Mouse (Mus musculus) erythroblast, embryonic 14.5 days (primary cell): Measurements from ENCODE around the gene Sel1l3. TPM values are rescaled to one million over a fixed set of nuclear protein-coding genes. Genes with fewer than 3 reads are reported as not detected.

Experiments used
- H3K27me3 ChIP-seq: 2 replicates; pipeline ENCODE4 v1.6.1; 2012; ENCODE audit warnings: inconsistent platforms; ENCODE audit not compliant: control insufficient read depth
- H3K36me3 ChIP-seq: 2 replicates; pipeline ENCODE4 v1.6.1; 2012; ENCODE audit warnings: mild to moderate bottlenecking, inconsistent platforms; ENCODE audit not compliant: control insufficient read depth
- H3K4me1 ChIP-seq: 2 replicates; pipeline ENCODE4 v1.6.1; 2012; ENCODE audit warnings: inconsistent platforms; ENCODE audit not compliant: control insufficient read depth
- H3K4me3 ChIP-seq: replicated peaks from 2 replicates; pipeline ENCODE3; 2012; ENCODE audit warnings: moderate library complexity, mild to moderate bottlenecking, inconsistent platforms
- H3K9me3 ChIP-seq: 2 replicates; pipeline ENCODE4 v1.6.1; 2012; ENCODE audit warnings: low read length, inconsistent platforms, mixed read lengths; ENCODE audit not compliant: control insufficient read depth
- GATA1 ChIP-seq: IDR thresholded peaks from 2 replicates; pipeline ENCODE4 v1.6.1; 2012; ENCODE audit warnings: low read length, inconsistent platforms, mixed read lengths
- TAL1 ChIP-seq: IDR thresholded peaks from 3 replicates; pipeline ENCODE4 v1.6.1; 2012; ENCODE audit warnings: low read length, inconsistent platforms, mixed read lengths
- polyA plus RNA-seq: library from polyadenylated mRNA; stranded (reverse); fragments of >175 nt; gene quantifications from 2 replicates; pipeline ENCODE4 v1.2.3, GENCODE M21; 2012

Sel1l3 gene
- polyA plus RNA-seq, 1 experiment = not detected

- TF ChIP-seq TAL1 (no peak), GATA1 (no peak)
- Histone ChIP-seq H3K4me3 (no peak overlapping the region), H3K27me3 (no peaks in the 10 kb centered on the region), H3K36me3 (no peaks in the 10 kb centered on the region), H3K4me1 (no peaks in the 10 kb centered on the region), H3K9me3 (no peaks in the 10 kb centered on the region)
These were observed 109.4 kb downstream of the Sel1l3 start for GRCm38 (mm10) chr5:53104177-53104855.

- no peak overlapping the region for H3K4me3 ChIP-seq
- H3K9me3 ChIP-seq = no peaks in the 10 kb centered on the region
- no peaks in the 10 kb centered on the region for H3K4me1 ChIP-seq
- H3K27me3 ChIP-seq = no peaks in the 10 kb centered on the region
- H3K36me3 ChIP-seq = no peaks in the 10 kb centered on the region
- TF ChIP-seq TAL1 (no peak), GATA1 (no peak)
These were observed 111.8 kb downstream of the Sel1l3 start for GRCm38 (mm10) chr5:53101848-53102473.

- Histone ChIP-seq H3K27me3 (no peaks in the 10 kb centered on the region), H3K4me3 (no peak overlapping the region), H3K36me3 (no peaks in the 10 kb centered on the region), H3K4me1 (no peaks in the 10 kb centered on the region), H3K9me3 (no peaks in the 10 kb centered on the region)
- TF ChIP-seq GATA1 = no peak
- TF ChIP-seq TAL1 = no peak
These were observed 122.4 kb downstream of the Sel1l3 start for GRCm38 (mm10) chr5:53091331-53091730.

DNA sequence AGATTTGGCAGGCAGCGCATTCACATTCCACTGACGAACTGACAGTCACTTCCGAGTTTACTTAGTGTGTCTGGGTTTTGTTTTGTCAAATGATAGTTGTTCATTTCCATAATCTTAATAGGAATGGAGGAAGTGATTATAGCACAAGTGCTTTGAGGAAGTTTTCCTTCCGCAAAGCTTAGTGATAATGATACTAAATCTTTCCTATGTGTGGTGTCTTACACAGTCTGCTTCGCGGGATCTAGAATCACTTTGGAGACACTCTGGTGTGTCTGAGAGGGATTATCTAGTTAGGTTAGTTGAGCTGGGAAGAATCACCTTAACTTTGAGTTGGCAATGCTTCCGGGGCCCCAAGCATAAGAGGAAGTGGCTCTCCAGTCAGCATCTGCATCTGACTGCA is 126.3 kb downstream of the Sel1l3 start:
- no peak overlapping the region for H3K4me3 ChIP-seq
- TF ChIP-seq TAL1 (no peak), GATA1 (no peak)

GRCm38 (mm10) chr5:53078453-53078852 is 135.3 kb downstream of the Sel1l3 start:
- Histone ChIP-seq H3K36me3 (no peaks in the 10 kb centered on the region), H3K4me3 (no peak overlapping the region), H3K4me1 (no peaks in the 10 kb centered on the region), H3K27me3 (no peaks in the 10 kb centered on the region), H3K9me3 (no peaks in the 10 kb centered on the region)
- TF ChIP-seq GATA1 = no peak
- TF ChIP-seq TAL1 = no peak

More for the DNA sequence above, 126.3 kb downstream of the Sel1l3 start:
- Histone ChIP-seq H3K9me3 (no peaks in the 10 kb centered on the region), H3K27me3 (no peaks in the 10 kb centered on the region), H3K4me1 (no peaks in the 10 kb centered on the region), H3K36me3 (no peaks in the 10 kb centered on the region)

GRCm38 (mm10) chr5:53074553-53074952 is 139.2 kb downstream of the Sel1l3 start:
- Histone ChIP-seq H3K4me1 (no peaks in the 10 kb centered on the region), H3K4me3 (no peak overlapping the region), H3K27me3 (no peaks in the 10 kb centered on the region), H3K36me3 (no peaks in the 10 kb centered on the region), H3K9me3 (no peaks in the 10 kb centered on the region)
- TF ChIP-seq GATA1 (no peak), TAL1 (no peak)

DNA sequence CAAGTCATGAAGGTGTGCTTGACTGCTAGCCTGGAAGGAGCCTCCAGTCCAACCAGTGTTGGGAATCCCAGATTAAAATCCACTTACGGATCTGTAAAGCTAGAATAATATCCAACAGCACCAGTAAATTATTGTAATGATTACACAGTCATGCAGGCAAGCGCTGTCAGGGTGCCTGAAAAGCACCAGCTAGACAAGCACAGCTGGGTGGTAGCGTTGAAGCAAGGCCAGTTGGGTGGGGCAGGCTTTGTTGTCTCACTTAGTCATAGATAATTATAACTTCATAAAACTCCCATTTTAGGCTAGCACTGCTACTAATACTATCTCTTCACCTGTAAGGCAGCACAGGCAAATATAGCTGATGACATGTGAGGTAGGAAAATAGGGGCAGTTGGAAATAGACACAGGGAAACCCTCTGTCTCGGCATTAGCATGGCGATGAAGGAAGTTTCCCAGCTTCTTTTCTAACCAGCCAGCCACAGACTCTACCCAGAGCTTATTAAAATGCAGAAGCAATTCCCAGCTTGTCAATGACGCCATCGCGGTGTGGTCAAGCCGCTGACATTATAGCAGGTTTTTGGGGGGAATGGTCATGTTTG is 152.1 kb downstream of the Sel1l3 start:
- H3K9me3 ChIP-seq = no peaks in the 10 kb centered on the region
- H3K36me3 ChIP-seq = no peaks in the 10 kb centered on the region
- H3K4me3 ChIP-seq = no peak overlapping the region
- H3K4me1 ChIP-seq = no peaks in the 10 kb centered on the region
- no peak for TF ChIP-seq TAL1
- TF ChIP-seq GATA1 = no peak
- no peaks in the 10 kb centered on the region for H3K27me3 ChIP-seq

Other genes with a start within 250 kb of the Sel1l3 start
- not detected in 2 replicates for gene Slc34a2, start 175.8 kb downstream of the Sel1l3 start, polyA plus RNA-seq
- 1.4 and 2.6 TPM in 2 replicates for gene Smim20, start 53.2 kb upstream of the Sel1l3 start, polyA plus RNA-seq